Mouse (Mus musculus): ENCODE measurements at regions not wholly inside any gene's neighbourhood (a gene's known extent, or its start where the extent isn't known, plus 50 kb on each side); places are given as distances from the start of the nearest gene placed in this dataset.

- no peak for TF ChIP-seq SMC3 (IDR thresholded peaks at IDR 0.05; ENCODE audit: low read depth, low read length)
- TF ChIP-seq MAX (IDR thresholded peaks at IDR 0.05; ENCODE audit: low read length), result no peak
- TF ChIP-seq ZMIZ1 (IDR thresholded peaks at IDR 0.05; ENCODE audit: low read depth, low read length), result no peak
- TF ChIP-seq CTCF (conservative IDR thresholded peaks at IDR 0.05 in 1 of 2, IDR thresholded peaks at IDR 0.05 in 1 of 2; ENCODE audit: low read depth in 2 of 2, low read length in 2 of 2), result no peak
- no peak for TF ChIP-seq RCOR1 (conservative IDR thresholded peaks at IDR 0.05; ENCODE audit: low read depth, low read length)
- TF ChIP-seq E2F4 (IDR thresholded peaks at IDR 0.05; ENCODE audit: insufficient replicate concordance, low read depth, low read length), result no peak
- TF ChIP-seq USF1 (IDR thresholded peaks at IDR 0.05; ENCODE audit: low read depth, low read length), result no peak
- no peak for TF ChIP-seq POLR2A (IDR thresholded peaks at IDR 0.05; ENCODE audit: low read depth, low read length)
- TF ChIP-seq CHD1 (IDR thresholded peaks at IDR 0.05; ENCODE audit: low read depth, low read length), result no peak
- TF ChIP-seq NELFE (IDR thresholded peaks at IDR 0.05; ENCODE audit: low read depth, low read length), result no peak
Observed at GRCm38 (mm10) chr12:58454828-58455227, 185.7 kb upstream of the Clec14a start.
